Mouse (Mus musculus) midbrain, embryonic 10.5 days (tissue): ENCODE measurements around the gene Higd1c. TPM values are rescaled to one million over a fixed set of nuclear protein-coding genes. Genes with fewer than 3 reads are reported as not detected.
"Not testable (repeated sequence)": the region's sequence is repeated elsewhere in the genome, so short reads cannot be mapped to it uniquely, and the experiment has no call there.

ENCODE experiments used
- DNase-seq: peaks from one replicate; pipeline ENCODE4 v3.0.0-alpha.2; 2017; ENCODE audit warnings: low spot score
- H3K27ac ChIP-seq: fragments of 300-500 bp; sonication (generic); replicated peaks from 2 replicates; pipeline ENCODE4 v1.5.1; 2016; ENCODE audit warnings: mild to moderate bottlenecking
- H3K27me3 ChIP-seq: fragments of 300-500 bp; sonication (generic); 2 replicates; pipeline ENCODE4 v1.6.1; 2016; ENCODE audit warnings: low read depth, mild to moderate bottlenecking; ENCODE audit not compliant: poor library complexity, severe bottlenecking
- H3K36me3 ChIP-seq: fragments of 300-500 bp; sonication (generic); 2 replicates; pipeline ENCODE4 v1.6.1; 2016; ENCODE audit warnings: mild to moderate bottlenecking, moderate library complexity
- H3K4me1 ChIP-seq: fragments of 300-500 bp; sonication (generic); 2 replicates; pipeline ENCODE4 v1.6.1; 2016
- H3K4me3 ChIP-seq: fragments of 300-500 bp; sonication (generic); 2 replicates; pipeline ENCODE4 v1.5.1; 2016; ENCODE audit warnings: mild to moderate bottlenecking, moderate library complexity
- H3K9me3 ChIP-seq: fragments of 300-500 bp; sonication (generic); replicated peaks from 2 replicates; pipeline ENCODE4 v1.6.1; 2016; ENCODE audit warnings: mild to moderate bottlenecking
- WGBS: fragments of 180-500 bp; shearing (Covaris S2); methylation state at CpG from one replicate; pipeline ENCODE4 v1.1.7; 2016; 5-methylcytosine and 5-hydroxymethylcytosine counted together
- polyA plus RNA-seq: library from polyadenylated mRNA; unstranded; fragments of >200 nt; fragmentation: Nextera tagmentation; extraction: Ambion mirVana; gene quantifications from 2 replicates; pipeline ENCODE4 v1.2.1, GENCODE M21; 2016

Higd1c gene
- polyA plus RNA-seq, 1 experiment from 2014 or later = not detected

- no peak overlapping the region for H3K4me3 ChIP-seq
- WGBS = 77% methylated on average over 9 of the region's 9 CpGs
- H3K27me3 ChIP-seq = peaks cover 20% of the 10 kb centered on the region
- 0 out of 2 replicates have a peak overlapping the region, but pooled peaks have one; percentile 13 for H3K27ac ChIP-seq
- peaks cover 47% of the 10 kb centered on the region for H3K4me1 ChIP-seq
- H3K9me3 ChIP-seq = no peaks in the 10 kb centered on the region
- H3K36me3 ChIP-seq = peaks cover 3% of the 10 kb centered on the region; the same call in 1 of the 2 replicates
- no peak for DNase-seq
Measured at GRCm38 (mm10) chr15:100419901-100420745, 55.8 kb downstream of the Higd1c start.

DNA sequence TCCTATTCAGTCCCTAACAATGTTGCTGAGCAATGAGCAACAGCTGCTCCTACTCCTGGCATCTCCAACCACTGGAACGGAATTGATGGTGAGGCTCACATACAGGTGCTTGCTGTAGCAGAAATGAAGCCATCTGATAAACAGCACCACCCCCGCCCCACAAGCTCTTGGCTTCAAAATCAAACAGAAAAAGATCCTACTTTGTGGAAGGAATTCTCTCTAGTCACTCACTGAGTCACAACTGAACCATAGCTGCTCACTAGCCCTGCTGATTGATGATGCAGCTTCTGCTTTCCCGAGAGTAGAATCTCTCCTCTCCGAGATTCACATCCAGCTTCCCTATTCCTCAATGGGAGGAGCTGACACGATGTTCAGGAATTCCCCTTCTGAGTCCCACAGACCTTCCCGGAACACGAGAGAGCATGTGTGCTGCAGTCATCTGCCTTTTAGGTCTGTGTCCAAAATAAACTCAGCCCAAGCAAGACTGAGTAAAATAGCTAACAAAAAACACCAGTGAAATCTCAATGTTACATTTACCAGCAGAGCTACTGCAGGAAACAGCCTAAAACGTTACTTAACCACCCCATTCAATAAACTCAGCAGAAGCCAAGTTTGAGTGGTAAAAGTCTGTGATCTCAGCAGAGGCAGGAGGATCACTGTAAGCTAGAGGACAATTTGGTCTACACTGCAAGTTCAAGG is 56.9 kb downstream of the Higd1c start:
- Histone ChIP-seq H3K27me3 (peaks cover 31% of the 10 kb centered on the region), H3K27ac (no peak overlapping the region), H3K9me3 (no peaks in the 10 kb centered on the region), H3K4me1 (peaks cover 47% of the 10 kb centered on the region), H3K4me3 (peak overlapping the region; percentile 88), H3K36me3 (no peaks in the 10 kb centered on the region)
- DNase-seq = no peak
- 57% methylated on average over 8 of the region's 8 CpGs for WGBS

DNA sequence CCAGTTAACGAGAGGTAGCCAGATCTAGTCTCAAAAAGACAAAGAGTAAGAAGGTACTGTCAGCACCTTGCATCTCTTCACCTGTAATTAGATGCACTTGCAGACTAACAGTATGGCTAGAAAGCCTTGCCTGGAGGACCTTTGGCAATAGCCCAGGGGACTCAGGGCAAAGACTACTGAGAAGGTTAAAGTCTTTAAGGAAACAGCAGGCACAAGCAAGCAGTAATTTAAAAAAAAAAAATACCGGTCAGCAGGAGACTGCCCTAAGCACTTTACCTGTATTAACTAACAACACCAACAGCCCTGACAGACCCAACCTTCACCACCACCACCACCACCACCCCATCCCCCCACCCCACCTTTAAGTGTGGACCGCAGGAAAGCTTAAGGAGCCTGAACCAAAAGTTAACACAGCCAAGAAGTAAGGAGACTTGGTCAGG is 57.4 kb downstream of the Higd1c start, which contains the start of gene Gm5475:
TSS of gene Gm5475 (plus strand) at position 390 of the 440 bp plus-strand sequence.
- Histone ChIP-seq H3K27me3 (peaks cover 35% of the 10 kb centered on the region), H3K4me3 (peak within 1 kb of the TSS; percentile 88), H3K4me1 (peaks cover 47% of the 10 kb centered on the region), H3K27ac (peak within 1 kb of the TSS; percentile 92)
- not testable (repeated sequence) for H3K9me3 ChIP-seq, DNase-seq, H3K36me3 ChIP-seq
- WGBS = 28% methylated on average over 3 of the region's 3 CpGs

DNA sequence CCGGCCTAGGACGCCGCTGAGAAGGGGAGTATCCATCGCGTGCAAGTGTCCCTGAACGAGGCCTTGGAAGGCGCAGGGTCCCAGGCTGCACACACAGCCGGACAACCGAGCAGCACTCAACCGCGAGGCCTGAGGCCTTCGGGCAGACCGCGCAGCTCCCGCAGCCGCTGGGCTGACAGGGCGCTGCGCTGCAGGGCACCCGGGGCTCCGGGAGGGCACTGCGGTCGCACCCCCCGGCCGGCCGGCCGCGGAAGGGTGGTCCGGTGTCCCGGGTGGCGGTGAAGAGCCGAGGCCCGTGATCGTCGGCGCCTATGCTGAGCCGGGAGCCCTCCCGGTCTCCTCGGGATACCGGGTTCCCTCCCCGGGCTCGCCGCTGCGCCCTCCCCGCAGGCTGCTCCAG is 58.1 kb downstream of the Higd1c start:
- Histone ChIP-seq H3K27me3 (peaks cover 35% of the 10 kb centered on the region), H3K4me3 (peak overlapping the region; percentile 88), H3K27ac (peak overlapping the region; percentile 92), H3K9me3 (no peaks in the 10 kb centered on the region), H3K36me3 (no peaks in the 10 kb centered on the region), H3K4me1 (peaks cover 47% of the 10 kb centered on the region)
- DNase-seq = no peak
- 0% methylated on average over 44 of the region's 44 CpGs for WGBS

- 1% methylated on average over 63 of the region's 65 CpGs for WGBS
- no peaks in the 10 kb centered on the region for H3K9me3 ChIP-seq
Measured at GRCm38 (mm10) chr15:100422899-100423860, 58.8 kb downstream of the Higd1c start.

DNA sequence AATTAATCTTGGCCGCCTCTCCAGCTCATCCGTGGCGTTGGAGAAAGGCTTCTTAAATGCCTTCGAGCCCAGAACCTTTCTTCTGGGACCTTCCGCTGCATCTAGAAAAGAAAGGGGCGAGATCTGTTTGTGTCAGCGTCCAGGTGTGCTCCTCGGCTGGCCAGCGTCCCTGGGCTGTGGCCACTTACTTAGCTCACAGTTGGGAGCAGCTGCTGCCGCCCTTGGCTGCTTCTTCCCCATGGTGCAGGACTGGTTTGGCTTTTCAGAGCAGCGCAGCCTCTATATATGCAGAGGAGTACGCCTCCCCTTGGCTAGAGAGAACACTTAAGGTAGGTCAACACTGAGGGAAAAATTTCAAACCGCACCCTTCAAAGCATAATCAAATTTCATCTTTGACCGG is 59.6 kb downstream of the Higd1c start:
- WGBS = 4% methylated on average over 14 of the region's 14 CpGs

More at GRCm38 (mm10) chr15:100422899-100423860, 58.8 kb downstream of the Higd1c start:
- Histone ChIP-seq H3K4me1 (peaks cover 45% of the 10 kb centered on the region), H3K27me3 (peaks cover 35% of the 10 kb centered on the region), H3K4me3 (peak overlapping the region; percentile 88), H3K27ac (peak overlapping the region; percentile 92), H3K36me3 (no peaks in the 10 kb centered on the region)
- peak; percentile 98 for DNase-seq

GRCm38 (mm10) chr15:100424396-100425122 is 60.2 kb downstream of the Higd1c start, which contains the start of gene Slc11a2:
Gene Slc11a2, minus strand, starts transcription at chr15:100425072.
- no peak within 1 kb of the TSS for H3K27ac ChIP-seq
- 33% methylated on average over 17 of the region's 17 CpGs for WGBS
- no peak for DNase-seq

More for the DNA sequence above, 59.6 kb downstream of the Higd1c start:
- H3K27ac ChIP-seq = no peak overlapping the region
- no peaks in the 10 kb centered on the region for H3K9me3 ChIP-seq
- H3K4me1 ChIP-seq = peaks cover 44% of the 10 kb centered on the region
- DNase-seq = peak; percentile 37
- H3K36me3 ChIP-seq = no peaks in the 10 kb centered on the region
- peaks cover 35% of the 10 kb centered on the region for H3K27me3 ChIP-seq
- peak overlapping the region; percentile 88 for H3K4me3 ChIP-seq

GRCm38 (mm10) chr15:100428296-100428905 is 64.1 kb downstream of the Higd1c start:
- Histone ChIP-seq H3K27ac (no peak overlapping the region), H3K36me3 (no peaks in the 10 kb centered on the region), H3K4me1 (peaks cover 9% of the 10 kb centered on the region), H3K27me3 (peaks cover 32% of the 10 kb centered on the region), H3K9me3 (no peaks in the 10 kb centered on the region), H3K4me3 (no peak overlapping the region)
- WGBS = 82% methylated on average over 13 of the region's 13 CpGs
- no peak for DNase-seq

More at GRCm38 (mm10) chr15:100424396-100425122, 60.2 kb downstream of the Higd1c start, which contains the start of gene Slc11a2:
- Histone ChIP-seq H3K4me1 (peaks cover 40% of the 10 kb centered on the region), H3K4me3 (peak within 1 kb of the TSS; percentile 88), H3K27me3 (peaks cover 35% of the 10 kb centered on the region), H3K36me3 (no peaks in the 10 kb centered on the region), H3K9me3 (no peaks in the 10 kb centered on the region)

GRCm38 (mm10) chr15:100429959-100430565 is 65.7 kb downstream of the Higd1c start:
- Histone ChIP-seq H3K27me3 (peaks cover 16% of the 10 kb centered on the region), H3K36me3 (no peaks in the 10 kb centered on the region), H3K4me1 (no peaks in the 10 kb centered on the region), H3K9me3 (0 out of 2 replicates have a peak, but pooled peaks cover 1% of the 10 kb centered on the region), H3K4me3 (no peak overlapping the region), H3K27ac (no peak overlapping the region)
- 85% methylated on average over 11 of the region's 11 CpGs for WGBS
- DNase-seq = no peak

DNA sequence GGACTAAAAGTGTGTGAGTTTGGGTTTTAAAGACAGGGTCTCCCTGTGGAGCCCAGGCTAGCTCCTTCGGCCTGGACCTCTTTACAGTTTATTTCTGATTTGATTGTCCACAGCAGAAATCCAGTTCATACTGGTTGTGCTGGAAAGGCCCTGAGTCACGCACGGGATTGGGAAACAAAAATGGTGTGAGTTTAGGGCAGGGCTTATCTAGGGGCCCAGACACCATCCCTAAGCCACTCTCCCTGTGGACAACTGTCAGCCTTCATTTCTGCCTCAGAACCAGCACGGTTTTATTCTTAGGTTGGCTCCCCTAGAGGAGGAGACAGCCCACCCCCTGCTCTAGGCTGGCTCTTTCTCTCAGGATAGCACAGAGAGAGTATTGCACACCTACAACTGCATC is 68.9 kb downstream of the Higd1c start:
- H3K9me3 ChIP-seq = 0 out of 2 replicates have a peak, but pooled peaks cover 3% of the 10 kb centered on the region
- WGBS = 71% methylated on average over 4 of the region's 4 CpGs
- no peaks in the 10 kb centered on the region for H3K36me3 ChIP-seq
- no peak for DNase-seq
- 0 out of 2 replicates have a peak, but pooled peaks cover 3% of the 10 kb centered on the region for H3K4me1 ChIP-seq
- H3K4me3 ChIP-seq = no peak overlapping the region
- H3K27ac ChIP-seq = no peak overlapping the region
- H3K27me3 ChIP-seq = no peaks in the 10 kb centered on the region
